Mouse (Mus musculus): Measurements from ENCODE around the gene 4930435E12Rik.

GRCm38 (mm10) chr16:38858120-38858749, 29.7 kb upstream of the 4930435E12Rik start:
- peak; percentile 72 for TF ChIP-seq CTCF (IDR thresholded peaks at IDR 0.05)
- peak; percentile 33; the same call in 1 of the 2 replicates for TF ChIP-seq EP300 (IDR thresholded peaks at IDR 0.05)
